Mouse (Mus musculus) gastrocnemius, adult 18-20 months (tissue): Measurements from ENCODE around the gene Tesk2. TPM values are rescaled to one million over a fixed set of nuclear protein-coding genes. Genes with fewer than 3 reads are reported as not detected.

Experiments used
- DNase-seq: peaks from one replicate; pipeline ENCODE4 v3.0.0; 2021; ENCODE audit warnings: low spot score
- total RNA-seq, 2 experiments: library from RNA; stranded (reverse); gene quantifications; 2 replicates each; pipeline ENCODE4 v1.2.3; 2021

Tesk2 gene
- total RNA-seq, 2 experiments from 2014 or later, result 1.6 to 1.8 TPM

DNA sequence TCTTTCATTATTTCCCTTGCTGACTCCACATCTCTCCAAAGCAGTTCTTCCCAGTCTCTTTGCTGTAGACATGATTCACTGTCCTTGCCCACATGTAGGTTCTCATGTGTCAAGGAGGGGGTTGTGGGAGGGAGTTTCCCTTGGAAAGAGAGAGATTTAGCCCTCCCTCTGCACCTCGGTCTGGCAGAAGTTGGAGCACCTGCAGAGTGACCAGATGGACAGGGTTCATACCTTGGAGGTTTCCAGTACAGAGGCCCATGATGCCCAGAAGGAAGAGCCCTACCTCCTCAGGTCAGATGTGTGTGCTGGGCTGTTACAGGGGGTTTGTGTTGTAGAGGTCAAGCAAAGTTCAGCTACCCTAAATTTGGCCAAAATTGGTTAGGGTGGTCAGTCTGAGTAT lies 8.2 kb upstream of the Tesk2 start:
- no peak for DNase-seq

DNA sequence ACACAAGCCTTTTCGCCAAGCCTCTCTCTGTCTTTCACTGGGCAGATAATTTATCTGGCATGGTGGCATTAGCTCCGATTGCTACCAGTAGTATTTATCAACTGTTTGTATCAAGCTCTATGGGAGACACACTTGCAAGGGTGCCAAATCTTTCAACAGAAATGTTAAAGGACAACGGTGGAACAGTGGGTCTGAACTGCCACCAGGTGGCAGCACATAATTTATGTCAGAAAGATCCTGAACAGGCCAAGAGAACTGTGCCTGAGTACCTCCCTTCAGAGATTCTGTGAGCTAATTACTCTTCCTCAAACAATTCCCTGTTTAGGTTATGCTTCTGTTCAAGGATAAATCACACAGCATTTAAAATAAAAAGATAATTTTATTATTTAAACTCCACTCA lies 1.4 kb upstream of the Tesk2 start:
- peak; percentile 74 for DNase-seq

DNA sequence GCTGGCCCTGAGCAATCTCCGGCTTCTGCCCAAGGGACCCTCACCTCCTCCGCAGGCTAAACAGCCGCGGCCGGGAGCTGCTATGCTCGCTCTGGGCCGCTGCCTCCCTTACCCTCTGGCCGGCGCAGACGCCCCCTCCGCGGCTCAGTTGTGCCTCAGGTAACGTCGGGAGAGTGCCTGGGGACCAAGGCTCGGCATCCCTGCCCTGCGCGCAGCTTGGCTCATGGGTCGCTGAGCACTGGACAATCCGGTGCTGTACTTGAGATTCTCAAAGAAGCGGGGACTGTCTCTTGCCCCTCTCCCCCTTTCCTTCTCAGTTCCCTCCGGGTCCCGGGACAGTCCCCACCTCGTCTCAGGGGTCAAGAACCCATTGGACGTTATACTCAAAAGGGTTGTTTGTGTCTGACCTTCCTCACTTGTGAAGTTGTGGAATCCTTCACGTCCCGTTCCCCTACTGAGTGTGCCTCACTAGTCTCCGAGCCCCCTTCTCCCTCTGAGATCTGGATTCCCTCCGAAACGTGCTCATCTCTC lies 415 bp downstream of the Tesk2 start:
- DNase-seq, result no peak

DNA sequence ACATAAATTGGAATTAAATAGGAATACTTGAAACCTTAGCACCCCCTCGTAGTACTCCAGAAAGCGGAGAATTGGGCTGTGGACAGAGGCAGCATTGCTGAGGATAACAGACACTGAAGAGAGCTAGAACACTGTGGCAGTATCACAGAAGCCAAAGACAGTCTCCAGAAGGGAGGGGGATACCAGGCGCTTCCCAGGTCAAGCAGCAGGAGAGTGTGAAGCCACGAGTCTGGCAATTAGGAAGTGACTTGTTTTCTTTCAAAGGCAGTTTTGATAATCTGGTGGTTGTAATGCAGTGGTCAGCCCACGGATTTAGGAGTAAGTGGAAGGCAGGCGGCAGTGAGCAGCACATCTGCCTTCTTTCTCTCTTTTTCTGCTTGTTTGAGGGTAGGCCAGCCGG lies 1.5 kb downstream of the Tesk2 start:
- DNase-seq, result no peak

DNA sequence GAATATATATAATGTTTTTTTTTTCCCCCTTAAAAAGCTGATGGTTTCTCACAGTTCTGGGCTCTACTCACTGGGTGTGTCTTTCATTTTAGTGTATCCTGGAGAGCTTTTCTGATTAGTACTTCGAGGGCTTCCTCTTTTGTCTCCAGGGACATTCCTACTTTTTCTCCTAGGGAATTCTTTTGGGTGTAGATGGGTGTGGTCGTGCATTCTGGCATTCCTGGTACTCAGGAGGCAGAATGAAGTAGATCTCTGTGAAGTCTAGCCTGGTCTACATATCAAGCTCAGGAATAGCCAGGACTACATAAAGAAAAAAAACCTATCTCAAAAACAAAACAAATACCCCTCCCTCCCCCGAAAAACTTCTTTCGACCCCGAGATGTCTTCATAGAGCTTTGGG lies 4.7 kb downstream of the Tesk2 start:
- DNase-seq, result no peak

DNA sequence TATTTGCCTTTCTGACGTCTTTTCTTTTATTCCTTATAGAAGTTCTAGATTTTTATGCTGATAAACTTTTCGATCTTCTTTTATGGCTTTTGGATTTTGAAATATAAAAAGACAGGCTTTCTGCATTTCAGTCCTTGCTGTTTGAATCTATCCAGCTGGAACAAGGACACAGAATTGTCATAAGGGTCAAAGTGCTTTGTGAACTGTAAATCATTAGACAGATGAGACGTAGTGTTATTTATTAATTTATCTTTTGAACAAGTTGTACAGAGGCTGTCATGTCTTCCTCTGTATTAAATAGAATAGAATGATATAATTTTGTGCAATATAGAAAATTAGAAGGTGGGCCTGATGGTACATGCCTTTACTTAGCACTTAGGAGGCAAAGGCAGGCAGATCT lies 6.7 kb downstream of the Tesk2 start:
- DNase-seq, result no peak

DNA sequence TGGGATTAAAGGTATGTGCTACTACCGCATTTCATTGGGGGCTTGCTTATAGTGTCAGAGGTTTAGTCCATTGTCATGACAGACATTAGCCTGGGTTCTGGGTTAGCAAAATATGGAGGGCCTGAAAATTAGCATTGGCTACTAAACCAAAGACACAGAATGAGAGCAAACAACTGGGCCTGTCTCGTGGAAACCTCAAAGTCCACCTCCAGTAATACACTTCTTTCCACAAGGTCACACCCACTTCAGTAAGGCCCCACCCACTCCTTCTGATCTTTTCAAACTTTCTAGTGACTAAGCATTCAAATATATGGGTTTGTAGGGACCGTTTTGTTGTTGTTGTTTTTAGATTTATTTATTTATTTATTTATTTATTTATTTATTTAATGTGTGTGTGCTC lies 8.8 kb downstream of the Tesk2 start:
- no peak for DNase-seq

DNA sequence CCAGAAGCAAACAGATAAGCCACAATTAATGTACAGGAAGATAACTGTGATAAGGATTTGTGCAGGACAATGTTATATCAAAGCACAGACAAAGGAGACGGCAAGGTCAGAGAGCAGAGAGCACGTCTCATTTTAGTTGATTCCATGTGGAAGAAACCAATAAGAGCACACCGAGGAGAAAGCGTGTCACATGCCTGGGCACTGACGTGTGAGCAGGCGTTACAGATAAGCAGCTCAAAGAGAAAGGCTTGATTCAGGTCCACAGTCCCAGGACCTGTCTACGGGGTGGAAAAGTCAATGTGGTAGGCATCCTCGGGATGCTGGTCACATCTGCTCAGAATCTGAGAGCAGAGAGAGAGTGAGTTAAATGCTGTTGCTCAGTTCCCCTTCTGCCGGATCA lies 10.3 kb downstream of the Tesk2 start:
- no peak for DNase-seq

DNA sequence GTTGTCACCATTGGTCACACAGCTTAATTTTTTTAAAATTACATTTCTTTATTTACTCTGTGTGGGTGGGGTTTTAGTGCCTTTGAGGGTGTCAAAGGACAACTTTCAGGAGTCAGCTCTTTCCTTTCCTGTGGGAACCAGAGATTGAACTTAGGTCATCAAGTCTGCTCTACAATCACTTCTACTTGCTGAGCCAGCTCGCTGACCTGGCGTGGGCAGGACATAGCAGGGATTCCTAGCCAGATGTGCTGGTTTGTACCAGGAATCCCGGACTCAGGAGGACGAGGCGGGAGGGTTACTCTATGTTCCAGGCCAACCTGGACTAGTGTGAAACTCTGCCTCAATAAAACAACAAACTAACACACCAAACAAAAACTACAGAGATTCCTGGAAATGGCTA lies 11.6 kb downstream of the Tesk2 start:
- DNase-seq, result no peak

DNA sequence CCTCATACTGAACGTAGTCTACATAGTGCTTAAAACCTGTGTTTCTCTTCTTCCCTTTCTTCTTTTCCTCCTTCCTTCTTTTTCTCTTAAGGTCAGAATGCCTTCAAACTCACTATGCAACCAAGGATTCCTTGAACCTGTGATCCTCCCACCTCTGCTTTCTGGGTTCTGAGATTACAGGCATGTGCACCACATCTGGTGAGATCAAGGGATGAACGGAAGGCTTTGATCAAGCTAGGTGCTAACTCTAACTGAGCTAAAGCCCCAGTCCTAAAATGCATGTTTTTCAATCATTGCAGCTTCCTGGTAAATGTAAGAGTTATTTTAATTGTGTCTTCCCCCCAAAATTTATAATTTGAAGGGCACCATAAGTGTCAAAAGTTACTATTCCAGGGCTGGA lies 14.2 kb downstream of the Tesk2 start:
- no peak for DNase-seq

DNA sequence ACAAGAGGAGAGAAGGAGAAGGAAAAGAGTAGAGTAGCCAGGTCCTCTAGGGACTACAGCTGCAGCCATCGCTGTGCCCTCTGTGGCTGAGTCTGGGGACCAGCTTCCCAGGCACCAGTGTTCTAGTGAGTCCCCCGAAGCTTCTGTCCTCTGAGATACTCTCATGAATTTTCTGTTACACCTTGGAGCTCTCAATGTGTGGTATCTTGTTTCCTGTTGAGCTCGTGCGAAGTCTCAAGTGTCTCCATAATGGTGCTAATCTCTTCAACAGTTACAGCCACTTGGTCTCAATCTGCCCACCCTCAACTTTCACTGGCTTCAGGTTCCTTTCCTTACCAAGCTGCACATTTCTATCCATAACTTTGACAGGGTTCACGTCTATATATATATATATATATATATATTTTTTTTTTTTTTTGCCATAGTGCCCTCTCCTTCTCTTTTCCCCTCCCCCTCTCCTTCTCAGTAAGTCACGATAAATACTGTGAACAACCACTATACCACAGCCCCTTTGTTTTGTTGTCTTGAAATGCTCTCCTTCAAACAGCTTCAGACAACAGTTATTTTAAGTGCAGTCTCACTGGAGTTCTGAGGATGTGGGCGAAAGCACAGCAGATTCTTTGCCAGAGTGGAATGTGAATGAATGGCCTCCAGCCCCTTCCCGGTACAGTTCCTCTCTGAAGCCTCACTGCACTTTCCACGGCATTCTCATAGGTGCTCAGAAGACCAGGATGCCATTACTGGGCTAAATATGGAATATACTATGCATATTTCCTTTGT lies 18.4 kb downstream of the Tesk2 start:
- no peak for DNase-seq

DNA sequence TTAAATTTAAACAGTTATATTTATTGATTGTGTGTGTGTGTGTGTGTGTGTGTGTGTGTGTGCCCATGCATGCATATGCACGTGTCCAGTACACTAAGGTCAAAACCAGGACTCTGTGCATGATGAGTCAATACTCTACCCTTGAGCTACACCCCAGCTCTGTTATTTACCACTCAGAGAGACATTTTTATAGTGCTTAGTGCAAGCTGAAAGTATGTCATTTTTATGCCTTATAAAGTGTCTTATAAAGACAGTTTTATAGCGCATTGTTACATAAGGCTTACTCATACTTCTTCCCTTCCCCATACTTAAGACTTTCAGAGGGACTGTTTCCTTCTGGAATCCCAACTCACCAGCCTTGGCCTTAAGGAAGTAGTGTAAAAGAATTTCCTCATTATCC lies 29.0 kb downstream of the Tesk2 start:
- no peak for DNase-seq

DNA sequence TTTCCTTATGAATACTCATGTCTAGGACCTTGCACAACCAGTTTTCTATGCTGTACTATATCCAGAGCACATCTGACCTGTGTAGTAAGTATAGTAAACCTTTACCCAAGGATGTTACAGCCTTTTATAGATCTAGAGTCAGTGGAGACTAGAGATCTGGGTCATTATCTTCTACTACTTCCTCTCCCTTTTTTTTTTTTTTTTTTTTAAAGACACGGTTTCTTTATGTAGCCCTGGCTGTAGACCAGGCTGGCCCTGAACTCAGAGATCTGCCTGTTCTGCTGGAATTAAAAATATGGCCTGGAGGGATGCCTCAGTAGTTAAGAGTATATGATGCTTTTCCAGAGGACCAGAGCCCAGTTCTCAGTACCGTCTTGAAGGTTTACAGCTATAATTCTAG lies 41.2 kb downstream of the Tesk2 start:
- DNase-seq, result no peak

DNA sequence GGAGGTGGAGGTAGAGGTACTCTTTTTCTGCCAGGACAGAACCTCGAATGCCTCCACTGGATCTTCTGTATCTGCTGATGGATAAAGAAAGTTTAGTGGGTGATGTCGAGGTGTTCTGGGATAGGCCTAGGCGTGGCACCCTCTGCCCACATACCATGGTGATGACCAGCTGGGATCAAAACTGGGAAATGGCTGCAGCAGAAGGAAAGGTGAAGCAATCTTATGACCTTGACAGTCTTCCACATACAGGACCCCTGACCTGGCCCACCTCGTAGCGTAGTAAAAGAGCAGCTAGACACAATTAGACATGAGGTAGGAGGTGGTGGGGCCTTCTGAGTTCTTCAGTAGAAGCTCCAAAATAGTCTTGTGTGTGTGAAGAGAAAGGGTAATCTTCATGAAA lies 43.3 kb downstream of the Tesk2 start:
- DNase-seq, result no peak

DNA sequence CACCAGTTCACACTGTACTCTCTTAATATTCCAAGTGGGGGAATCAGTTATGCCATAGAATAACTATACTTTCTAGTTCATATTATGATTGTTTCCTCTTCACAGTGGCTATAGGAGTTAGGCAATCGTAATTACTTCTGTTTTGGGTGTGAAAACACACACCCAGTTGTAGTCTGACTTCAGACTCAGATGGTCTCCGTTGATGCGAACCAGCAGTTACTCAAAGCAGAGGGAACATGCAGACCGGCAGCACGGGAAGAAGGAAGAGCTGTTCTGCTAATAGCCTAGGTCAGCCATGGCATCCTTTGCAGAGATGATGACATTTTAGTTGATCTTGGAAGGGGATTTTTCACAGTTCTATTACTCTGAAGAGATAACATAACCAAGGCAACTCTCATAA lies 47.8 kb downstream of the Tesk2 start:
- no peak for DNase-seq

DNA sequence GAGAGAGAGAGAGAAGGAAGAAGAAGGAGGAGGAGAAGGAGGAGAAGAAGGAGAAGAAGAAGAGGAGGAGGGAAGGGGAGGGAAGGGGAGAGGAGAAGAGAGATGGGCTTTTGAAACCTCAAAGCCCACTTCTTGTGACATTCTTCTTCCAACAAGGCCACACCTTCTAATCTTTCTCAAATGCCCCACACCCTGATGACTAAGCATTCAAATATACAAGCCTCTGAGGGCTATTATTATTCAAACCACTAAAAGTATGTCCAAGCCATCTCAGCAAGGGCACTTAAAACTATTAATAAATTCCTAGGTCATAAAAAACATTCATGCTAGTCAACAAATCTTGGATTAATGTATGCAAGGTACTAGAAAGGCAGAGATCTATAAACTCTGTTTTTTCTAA lies 48.3 kb downstream of the Tesk2 start:
- no peak for DNase-seq

DNA sequence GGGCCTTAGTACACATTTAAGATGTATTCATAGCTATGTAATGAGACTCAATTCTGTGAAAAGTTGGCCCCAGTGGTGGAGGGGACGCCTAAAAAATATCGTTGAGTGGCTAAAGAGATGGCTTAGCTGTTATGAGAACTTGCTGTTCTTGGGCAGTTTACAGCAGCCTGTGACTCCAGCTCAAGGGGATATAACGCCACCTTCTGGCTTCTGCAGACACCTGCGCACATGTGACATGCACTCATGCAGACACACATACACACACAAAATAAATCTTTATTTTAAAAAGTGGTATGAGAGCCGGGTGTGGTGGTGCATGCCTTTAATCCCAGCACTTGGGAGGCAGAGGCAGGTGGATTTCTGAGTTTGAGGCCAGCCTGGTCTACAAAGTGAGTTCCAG lies 55.6 kb downstream of the Tesk2 start:
- no peak for DNase-seq

DNA sequence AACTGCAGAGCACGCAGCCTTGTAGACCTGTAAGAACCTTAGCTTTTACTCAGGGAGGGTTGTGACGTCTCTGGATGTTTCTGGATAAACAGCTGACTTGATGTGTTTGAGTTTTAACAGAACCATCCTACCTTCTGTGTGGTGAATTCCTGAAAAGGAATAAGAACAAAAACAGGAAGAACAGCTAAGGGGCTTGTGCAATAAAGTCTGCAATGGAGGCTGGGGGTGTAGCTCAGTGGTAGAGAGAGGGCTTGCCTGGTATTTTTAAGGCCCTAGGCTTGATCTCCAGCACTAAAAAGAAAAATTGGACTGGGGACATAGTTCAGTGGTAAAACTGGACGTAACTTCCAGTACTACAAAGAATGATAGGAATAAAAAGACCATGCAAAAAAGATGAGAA lies 56.3 kb downstream of the Tesk2 start:
- DNase-seq, result no peak

DNA sequence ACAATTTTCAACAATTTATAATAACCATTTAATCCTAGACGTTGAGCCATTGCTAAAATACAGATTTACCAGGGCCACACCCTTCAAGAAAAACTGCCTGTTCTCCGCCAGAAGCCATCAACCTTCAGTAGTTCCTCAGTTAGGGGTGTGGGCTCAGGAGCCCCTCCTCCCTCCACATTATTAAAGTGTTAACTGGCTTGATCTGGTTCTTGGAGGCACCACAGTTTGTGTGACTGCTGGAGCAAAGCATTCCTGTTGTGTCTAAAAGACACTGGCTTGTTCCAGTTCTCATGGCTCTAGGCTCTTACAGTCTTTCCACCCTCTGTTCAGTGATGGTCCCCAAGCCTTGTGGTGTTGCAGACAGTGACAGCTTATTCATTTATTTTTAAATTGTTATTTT lies 59.8 kb downstream of the Tesk2 start:
- DNase-seq, result no peak

DNA sequence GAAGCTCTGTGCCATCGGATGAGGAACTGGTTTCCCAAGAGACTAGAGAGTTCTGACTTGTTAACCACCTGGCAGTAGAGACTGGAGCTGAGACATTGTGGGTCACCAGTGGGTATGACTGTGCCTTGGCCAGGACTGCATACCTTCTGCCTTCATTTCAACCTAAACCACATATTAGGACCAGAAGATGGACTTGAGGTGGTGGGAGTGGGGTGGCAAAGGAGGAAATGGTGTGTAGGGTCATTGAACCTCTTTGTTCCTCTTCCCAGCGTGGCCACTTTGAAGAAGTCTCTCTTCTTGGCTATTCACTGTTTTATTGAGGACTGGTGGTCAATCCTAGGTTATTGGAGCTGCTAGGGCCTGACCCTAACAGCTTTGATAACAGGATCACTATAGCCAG lies 60.6 kb downstream of the Tesk2 start:
- no peak for DNase-seq

DNA sequence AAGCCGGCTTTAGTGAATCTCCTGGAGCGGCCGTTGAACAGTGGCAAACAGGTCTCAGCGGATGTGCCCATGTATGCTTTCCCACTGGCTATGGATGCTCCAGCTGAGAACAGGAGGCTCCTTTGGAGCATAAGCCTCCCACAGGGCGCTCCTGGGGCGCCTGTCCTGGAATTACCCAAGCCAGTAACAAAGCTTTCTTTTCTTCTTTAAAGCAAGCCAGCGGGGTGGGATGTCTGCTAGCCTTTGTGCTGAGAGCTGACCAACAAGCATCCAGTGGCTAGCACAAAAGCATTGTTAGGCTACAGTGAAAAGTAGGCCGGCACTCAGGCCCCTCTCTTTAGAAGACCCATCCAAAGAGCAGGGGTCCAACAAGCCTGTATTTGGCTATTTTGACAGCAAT lies 61.4 kb downstream of the Tesk2 start:
- no peak for DNase-seq

DNA sequence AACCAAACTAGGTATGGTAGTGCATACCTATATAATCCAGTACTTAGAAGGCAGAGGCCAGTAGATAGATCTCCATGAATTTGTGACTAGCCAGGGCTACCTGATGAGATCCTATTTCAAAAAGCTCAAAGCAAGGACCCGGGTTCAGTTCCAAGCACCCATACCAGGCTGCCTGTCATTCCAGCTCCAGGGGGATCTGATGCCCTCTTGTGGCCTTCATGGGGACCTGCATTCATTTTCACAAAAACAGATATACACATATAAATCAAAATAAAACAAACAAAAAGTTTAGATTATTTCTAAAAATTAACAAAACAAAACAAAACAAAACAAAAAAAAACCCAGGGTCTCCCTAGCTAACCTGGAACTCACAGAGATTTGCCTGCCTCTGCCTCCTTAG lies 65.8 kb downstream of the Tesk2 start:
- DNase-seq, result no peak

DNA sequence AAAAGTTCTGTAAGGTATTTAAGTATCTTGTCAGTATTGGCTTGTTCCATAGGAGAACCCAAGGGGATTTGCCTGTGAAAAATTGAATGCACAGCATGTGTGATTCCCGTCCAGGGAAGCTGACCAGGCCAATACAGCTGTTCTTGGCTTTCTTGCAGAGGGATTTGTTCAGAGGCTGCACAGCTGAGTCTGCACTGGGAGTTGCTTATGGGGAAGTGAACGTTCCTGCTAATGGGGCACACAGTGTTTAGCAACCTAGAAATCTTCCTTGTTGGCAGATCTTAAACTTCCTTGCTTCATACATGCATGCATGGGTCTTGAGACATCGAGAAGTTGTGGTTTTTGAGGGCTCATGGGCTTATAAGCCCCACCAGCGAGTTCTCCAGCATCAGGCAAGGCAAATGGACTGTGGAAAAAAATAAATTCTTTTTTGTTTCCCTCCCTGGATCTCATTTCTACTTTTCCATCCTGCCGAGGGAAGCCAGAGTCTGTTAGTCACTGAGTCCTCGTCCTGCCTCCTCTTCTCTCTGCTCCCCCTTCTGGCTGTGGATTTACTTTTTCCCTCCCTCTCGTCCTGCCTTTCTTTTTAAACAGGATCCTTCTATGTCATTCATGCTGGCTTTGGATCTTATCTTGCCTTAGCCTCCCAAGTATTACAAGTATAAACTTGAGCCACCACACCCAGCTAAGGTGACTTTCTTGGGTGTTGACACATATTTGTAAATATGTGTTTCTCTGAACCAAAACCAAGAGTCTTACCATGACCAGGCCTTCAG lies 67.4 kb downstream of the Tesk2 start:
- peak; percentile 32 for DNase-seq
